Mouse (Mus musculus) spleen, adult 2 months (tissue): ENCODE measurements at regions not wholly inside any gene's neighbourhood (a gene's known extent, or its start where the extent isn't known, plus 50 kb on each side); places are given as distances from the start of the nearest gene placed in this dataset.
"Not testable (repeated sequence)": the region's sequence is repeated elsewhere in the genome, so short reads cannot be mapped to it uniquely, and the experiment has no call there.

Experiments
- DNase-seq, 2 experiments: peaks; one replicate each; pipeline versions ENCODE4 v3.0.0 to v3.0.0-alpha.2; 2012 to 2021; ENCODE audit warnings: low spot score in 2 of 2, low read depth in 1 of 2
- H3K27ac ChIP-seq: fragments of 200-500 bp; 2 replicates; pipeline ENCODE4 v1.5.1; 2012; ENCODE audit warnings: low read length, inconsistent platforms; ENCODE audit not compliant: insufficient read depth
- H3K27me3 ChIP-seq: fragments of 200-500 bp; 2 replicates; pipeline ENCODE4 v1.6.1; 2012; ENCODE audit warnings: mild to moderate bottlenecking, moderate library complexity, low read length, inconsistent platforms; ENCODE audit not compliant: control insufficient read depth, insufficient read depth
- H3K36me3 ChIP-seq: fragments of 200-500 bp; 2 replicates; pipeline ENCODE4 v1.6.1; 2012; ENCODE audit warnings: mild to moderate bottlenecking, low read length, inconsistent platforms; ENCODE audit not compliant: control insufficient read depth, insufficient read depth
- H3K4me1 ChIP-seq: fragments of 200-500 bp; 2 replicates; pipeline ENCODE4 v1.6.1; 2011; ENCODE audit warnings: inconsistent platforms; ENCODE audit not compliant: control insufficient read depth, insufficient read depth, insufficient read length
- H3K4me3 ChIP-seq: fragments of 200-500 bp; 2 replicates; pipeline ENCODE4 v1.5.1; 2011; ENCODE audit warnings: mild to moderate bottlenecking, inconsistent platforms; ENCODE audit not compliant: insufficient read depth, insufficient read length; ENCODE audit errors: extremely low read depth
- CTCF ChIP-seq: fragments of 200-500 bp; IDR thresholded peaks from 2 replicates; pipeline ENCODE4 v1.5.1; 2011; ENCODE audit warnings: mild to moderate bottlenecking, inconsistent platforms; ENCODE audit not compliant: insufficient read depth, insufficient read length, insufficient replicate concordance; ENCODE audit errors: extremely low read depth
- POLR2A ChIP-seq: fragments of 200-500 bp; IDR thresholded peaks from 2 replicates; pipeline ENCODE4 v1.6.1; 2011; ENCODE audit warnings: low read depth, low read length, inconsistent platforms
- WGBS: fragments of 180-500 bp; shearing (Covaris S2); methylation state at CpG from one replicate; pipeline ENCODE4 v1.1.7; 2018; 5-methylcytosine and 5-hydroxymethylcytosine counted together

DNA sequence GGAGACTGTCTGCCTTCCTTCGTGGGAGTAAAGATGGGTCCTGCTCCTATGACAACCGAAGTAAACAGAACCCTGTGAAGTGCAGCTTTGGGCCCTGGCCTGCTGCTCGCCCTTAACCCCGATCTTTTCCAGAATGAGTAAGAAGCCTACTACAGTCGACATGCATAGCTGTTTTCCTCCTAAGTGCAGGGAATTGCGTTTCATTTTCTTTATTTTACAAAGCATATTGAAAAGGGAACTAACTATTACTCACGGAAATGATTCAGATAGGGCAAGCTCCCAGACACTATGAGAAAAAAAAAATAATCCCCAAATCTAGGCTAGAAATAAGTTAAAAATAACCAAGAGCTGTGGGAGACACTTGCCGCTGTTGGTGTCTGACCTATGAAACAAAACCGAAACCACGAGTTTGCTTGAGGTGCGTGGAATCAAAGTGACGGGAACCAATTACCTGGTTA is 204.5 kb downstream of the Kif20b start:
- Histone ChIP-seq H3K27me3 (no peaks in the 10 kb centered on the region; the same call in 1 of the 2 replicates), H3K36me3 (no peaks in the 10 kb centered on the region), H3K4me1 (no peaks in the 10 kb centered on the region; the same call in 1 of the 2 replicates), H3K4me3 (peak overlapping the region; percentile 53), H3K27ac (no peak overlapping the region)
- no peak for DNase-seq
- 4% methylated on average over 12 of the region's 12 CpGs for WGBS
- TF ChIP-seq POLR2A (no peak), CTCF (no peak)

DNA sequence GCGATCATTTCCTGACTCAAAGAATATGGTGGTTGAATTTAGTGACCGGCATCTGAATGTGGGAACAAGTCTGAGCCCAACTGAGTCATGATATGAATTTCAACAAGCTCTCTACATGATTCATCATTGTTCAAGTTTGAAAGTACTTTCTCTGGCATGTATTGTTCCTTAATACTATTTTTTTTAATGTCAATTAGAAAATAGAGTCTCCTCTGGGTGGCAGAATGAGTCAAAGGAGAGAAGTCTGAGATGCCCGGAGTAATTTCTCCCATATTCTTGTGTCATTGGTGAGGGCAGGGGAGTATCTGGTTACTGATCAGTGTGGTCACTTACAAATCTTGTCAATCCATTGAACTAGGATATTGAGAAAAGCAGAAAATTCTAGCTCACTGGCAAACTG is 205.9 kb downstream of the Kif20b start:
- Histone ChIP-seq H3K4me1 (no peaks in the 10 kb centered on the region; the same call in 1 of the 2 replicates), H3K4me3 (no peak overlapping the region), H3K27ac (no peak overlapping the region), H3K36me3 (no peaks in the 10 kb centered on the region), H3K27me3 (no peaks in the 10 kb centered on the region; the same call in 1 of the 2 replicates)
- no peak for DNase-seq
- TF ChIP-seq CTCF (no peak), POLR2A (no peak)
- 49% methylated on average over 3 of the region's 3 CpGs for WGBS

DNA sequence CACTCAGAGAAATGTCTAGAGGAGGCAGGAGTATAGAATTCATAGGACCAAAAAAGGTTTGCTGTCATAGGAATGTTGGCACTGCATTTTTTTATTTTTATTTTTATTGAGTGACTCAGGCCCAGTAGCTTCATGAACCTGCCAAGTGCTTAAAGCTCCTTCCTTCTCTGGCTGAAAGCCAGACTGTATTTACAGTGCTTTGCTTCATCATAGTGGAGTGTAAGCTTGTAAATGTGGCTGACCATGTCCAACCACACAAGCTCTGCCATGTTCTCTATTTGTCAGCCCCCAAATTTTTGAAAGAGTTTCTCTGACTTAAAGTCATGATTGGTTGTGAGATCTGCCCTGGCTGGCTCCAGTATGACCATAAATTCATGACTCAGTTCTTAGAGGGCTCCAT is 221.0 kb downstream of the Kif20b start:
- no peak for TF ChIP-seq POLR2A
- no peak for TF ChIP-seq CTCF
- Histone ChIP-seq H3K27me3 (no peaks in the 10 kb centered on the region), H3K4me3 (no peak overlapping the region), H3K27ac (no peak overlapping the region), H3K36me3 (no peaks in the 10 kb centered on the region), H3K4me1 (no peaks in the 10 kb centered on the region)
- DNase-seq, result no peak

DNA sequence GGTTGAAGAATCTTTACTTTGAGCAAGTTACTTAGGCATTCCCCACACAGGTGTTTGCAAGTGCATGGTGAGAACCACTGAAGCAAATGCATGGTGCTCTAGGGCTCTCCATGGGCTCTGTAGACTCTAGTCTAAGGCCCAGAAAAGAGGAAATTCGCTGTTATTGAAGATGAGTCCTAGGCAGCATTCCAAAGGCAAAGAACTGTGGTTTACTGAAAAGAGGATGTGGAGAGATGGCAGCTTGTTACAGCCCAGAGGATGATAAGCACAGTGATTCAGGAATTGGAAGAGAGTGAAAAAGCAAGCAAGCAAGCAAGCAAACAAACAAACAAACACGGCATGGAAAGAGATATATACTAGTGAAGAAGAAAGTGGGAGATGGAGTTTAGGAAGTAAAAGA is 221.6 kb downstream of the Kif20b start:
- no peaks in the 10 kb centered on the region for H3K36me3 ChIP-seq
- no peak for TF ChIP-seq POLR2A
- TF ChIP-seq CTCF, result no peak
- H3K4me3 ChIP-seq, result no peak overlapping the region
- no peaks in the 10 kb centered on the region for H3K4me1 ChIP-seq
- WGBS, result 55% methylated on average over 2 of the region's 2 CpGs
- no peak overlapping the region for H3K27ac ChIP-seq
- DNase-seq, result no peak
- no peaks in the 10 kb centered on the region for H3K27me3 ChIP-seq

DNA sequence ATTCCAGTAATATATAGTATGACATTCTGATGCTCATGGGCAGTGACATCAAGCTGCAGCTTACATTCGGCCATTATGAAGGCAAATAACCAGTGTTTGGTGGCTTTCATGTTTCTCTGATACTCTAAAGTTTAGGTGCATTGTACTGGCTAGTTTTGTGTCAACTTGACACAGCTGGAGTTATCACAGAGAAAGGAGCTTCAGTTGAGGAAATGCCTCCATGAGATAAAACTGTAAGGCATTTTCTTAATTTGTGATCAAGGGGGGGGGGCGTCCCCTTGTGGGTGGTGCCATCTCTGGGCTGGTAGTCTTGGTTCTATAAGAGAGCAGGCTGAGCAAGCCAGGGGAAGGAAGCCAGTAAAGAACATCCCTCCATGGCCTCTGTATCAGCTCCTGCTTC is 227.3 kb downstream of the Kif20b start:
- not testable (repeated sequence) for H3K36me3 ChIP-seq, H3K4me3 ChIP-seq, H3K4me1 ChIP-seq, H3K27ac ChIP-seq, DNase-seq, H3K27me3 ChIP-seq
- 79% methylated on average over 2 of the region's 2 CpGs for WGBS

DNA sequence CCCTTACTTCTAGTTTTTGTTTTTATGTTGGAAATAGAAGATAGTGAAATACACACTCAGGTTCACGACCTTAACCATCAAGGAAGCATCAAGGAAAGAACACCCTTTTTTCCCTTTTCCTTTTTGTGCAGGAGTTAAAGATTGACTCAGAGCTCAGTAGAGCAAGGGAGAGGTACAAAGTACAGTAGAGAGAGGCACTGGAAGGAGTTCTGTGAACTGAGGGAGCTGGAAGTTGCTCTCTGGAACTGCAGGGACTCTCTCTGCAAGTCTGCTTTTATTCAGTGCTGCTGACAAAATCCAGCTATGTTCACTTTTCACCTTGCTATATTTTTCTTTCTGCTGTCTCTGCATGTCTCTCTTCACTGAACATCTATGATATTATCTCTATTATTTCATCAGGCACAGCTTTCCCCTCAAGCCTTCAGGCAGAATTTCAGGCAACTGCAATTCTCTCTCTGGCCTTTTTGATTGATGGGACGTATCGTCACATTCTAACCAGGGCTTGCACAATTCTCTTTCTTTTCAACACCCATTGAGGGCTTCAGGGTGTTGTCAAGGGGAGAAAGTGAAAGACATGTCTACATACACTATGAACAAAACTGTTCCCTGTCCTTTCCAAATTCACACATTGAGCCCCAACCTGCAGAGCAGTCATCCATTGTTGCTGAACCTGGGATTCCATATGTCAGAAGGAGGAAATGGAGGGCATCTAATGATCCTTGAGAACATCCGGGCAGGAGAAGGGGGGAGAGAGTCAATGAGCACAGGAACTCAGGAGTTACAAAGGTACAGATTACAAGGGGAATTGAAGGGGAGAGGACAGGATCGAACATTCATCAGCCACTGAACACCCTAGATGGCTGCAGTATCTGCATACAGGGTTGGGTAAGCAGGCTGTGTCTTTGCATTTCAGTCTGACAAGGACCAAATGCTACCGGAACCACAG is 228.9 kb downstream of the Kif20b start:
- no peak for TF ChIP-seq POLR2A
- TF ChIP-seq CTCF, result no peak
- H3K27ac ChIP-seq, result no peak overlapping the region
- DNase-seq, result no peak
- no peaks in the 10 kb centered on the region for H3K27me3 ChIP-seq
- H3K4me3 ChIP-seq, result no peak overlapping the region
- H3K36me3 ChIP-seq, result no peaks in the 10 kb centered on the region
- H3K4me1 ChIP-seq, result no peaks in the 10 kb centered on the region
- 39% methylated on average over 6 of the region's 6 CpGs for WGBS

DNA sequence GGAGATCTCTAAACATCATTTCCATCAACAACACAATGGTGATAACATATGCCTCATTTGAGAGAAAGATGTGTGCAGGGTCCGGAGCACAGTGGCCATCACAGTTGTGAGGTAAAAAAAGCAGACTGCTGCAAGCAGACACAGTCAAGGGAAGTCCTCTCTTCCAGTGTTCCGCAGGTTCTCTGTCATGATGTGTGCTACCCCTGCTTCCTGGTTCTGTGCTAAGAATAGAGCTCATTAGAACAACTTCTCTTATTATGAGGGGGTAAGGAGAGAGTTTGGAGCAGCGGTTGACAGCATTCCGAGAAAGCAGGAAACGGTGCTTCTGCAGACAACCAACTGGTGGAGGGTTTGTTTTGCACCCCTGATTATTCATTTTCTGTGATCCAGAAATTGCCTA is 229.7 kb downstream of the Kif20b start:
- Histone ChIP-seq H3K4me3 (no peak overlapping the region), H3K4me1 (no peaks in the 10 kb centered on the region), H3K27ac (no peak overlapping the region), H3K36me3 (no peaks in the 10 kb centered on the region), H3K27me3 (no peaks in the 10 kb centered on the region)
- no peak for DNase-seq
- 10% methylated on average over 5 of the region's 5 CpGs for WGBS
- TF ChIP-seq POLR2A, result no peak
- no peak for TF ChIP-seq CTCF
